Mouse (Mus musculus): Measurements from ENCODE around the gene Gm28557. TPM values are rescaled to one million over a fixed set of nuclear protein-coding genes. Genes with fewer than 3 reads are reported as not detected.

Gm28557 gene
- polyA plus RNA-seq, 1 experiment from 2014 or later: 1.6 TPM

- Histone ChIP-seq H3K79me2 (ENCODE audit: inconsistent target) (no peaks in the 10 kb centered on the region), H3K4me3 (ENCODE audit: inconsistent target) (no peak overlapping the region), H3K27ac (no peak overlapping the region), H3K36me3 (ENCODE audit: inconsistent target) (peaks cover 13% of the 10 kb centered on the region; the same call in 1 of the 2 replicates)
- 100% methylated on average over 2 of the region's 2 CpGs for WGBS (ENCODE audit: missing documents)
Observed at GRCm38 (mm10) chr13:67077244-67077643, 31.2 kb downstream of the Gm28557 start.

GRCm38 (mm10) chr13:67072786-67073185 lies 35.6 kb downstream of the Gm28557 start:
- Histone ChIP-seq H3K79me2 (ENCODE audit: inconsistent target) (no peaks in the 10 kb centered on the region), H3K36me3 (ENCODE audit: inconsistent target) (peaks cover 32% of the 10 kb centered on the region), H3K4me3 (ENCODE audit: inconsistent target) (no peak overlapping the region), H3K27ac (no peak overlapping the region)
- WGBS (ENCODE audit: missing documents): 92% methylated on average over 2 of the region's 2 CpGs

- Histone ChIP-seq H3K27ac (no peak overlapping the region), H3K4me3 (ENCODE audit: inconsistent target) (no peak overlapping the region), H3K79me2 (ENCODE audit: inconsistent target) (no peaks in the 10 kb centered on the region), H3K36me3 (ENCODE audit: inconsistent target) (peaks cover 9% of the 10 kb centered on the region)
- WGBS (ENCODE audit: missing documents): 94% methylated on average over 8 of the region's 8 CpGs
Observed at GRCm38 (mm10) chr13:67065386-67065785, 43.0 kb downstream of the Gm28557 start.

- no peak overlapping the region for H3K4me3 ChIP-seq (ENCODE audit: inconsistent target)
- H3K27ac ChIP-seq: no peak overlapping the region
- 76% methylated on average over 7 of the region's 7 CpGs for WGBS (ENCODE audit: missing documents)
- H3K79me2 ChIP-seq (ENCODE audit: inconsistent target): peaks cover 10% of the 10 kb centered on the region; the same call in 1 of the 2 replicates
- H3K36me3 ChIP-seq (ENCODE audit: inconsistent target): no peaks in the 10 kb centered on the region
Observed at GRCm38 (mm10) chr13:67062427-67062826, 46.0 kb downstream of the Gm28557 start.

- Histone ChIP-seq H3K27ac (peak within 1 kb of the TSS; percentile 77), H3K79me2 (ENCODE audit: inconsistent target) (peaks cover 10% of the 10 kb centered on the region; the same call in 1 of the 2 replicates), H3K4me3 (ENCODE audit: inconsistent target) (peak within 1 kb of the TSS; percentile 74), H3K36me3 (ENCODE audit: inconsistent target) (no peaks in the 10 kb centered on the region)
- WGBS (ENCODE audit: missing documents): under 1% methylated on average over 25 of the region's 27 CpGs
Observed at GRCm38 (mm10) chr13:67060786-67061358, 47.5 kb downstream of the Gm28557 start, which contains the start of gene Zfp712. Zfp712 (minus strand) TSS chr13:67061170.

- 11% methylated on average over 12 of the region's 12 CpGs for WGBS (ENCODE audit: missing documents)
- Histone ChIP-seq H3K27ac (peak overlapping the region; percentile 77; the same call in 1 of the 2 replicates), H3K79me2 (ENCODE audit: inconsistent target) (peaks cover 10% of the 10 kb centered on the region; the same call in 1 of the 2 replicates)
Observed at GRCm38 (mm10) chr13:67060161-67060785, 48.1 kb downstream of the Gm28557 start.

More at GRCm38 (mm10) chr13:67060161-67060785, 48.1 kb downstream of the Gm28557 start:
- H3K4me3 ChIP-seq (ENCODE audit: inconsistent target): peak overlapping the region; percentile 74
- H3K36me3 ChIP-seq (ENCODE audit: inconsistent target): no peaks in the 10 kb centered on the region

Other genes with a start within 250 kb of the Gm28557 start
- gene Gm10767, start 203.7 kb downstream of the Gm28557 start, polyA plus RNA-seq (2018): 0.35 to 1.3 TPM (median 1.3 TPM) in 3 replicates
- gene Zfp712, start 47.4 kb downstream of the Gm28557 start, polyA plus RNA-seq (2018): 0.75 to 2.1 TPM (median 1.5 TPM) in 3 replicates
- 1.1 to 2.6 TPM (median 1.2 TPM) in 3 replicates for gene Zfp708, start 10.6 kb downstream of the Gm28557 start, polyA plus RNA-seq (2018)
- 0.95 to 1.3 TPM (median 1.1 TPM) in 3 replicates for gene Rslcan18, start 7.7 kb upstream of the Gm28557 start, polyA plus RNA-seq (2018)
- 1.9 to 4.9 TPM (median 2.7 TPM) in 3 replicates for gene Zfp759, start 13.1 kb upstream of the Gm28557 start, polyA plus RNA-seq (2018)
- 6.0 to 10.7 TPM (median 8.7 TPM) in 3 replicates for gene Rsl1, start 64.6 kb upstream of the Gm28557 start, polyA plus RNA-seq (2018)
- gene Zfp455, start 85.9 kb upstream of the Gm28557 start, polyA plus RNA-seq (2018): 4.4 to 6.6 TPM (median 5.4 TPM) in 3 replicates
- gene Zfp458, start 169.9 kb upstream of the Gm28557 start, polyA plus RNA-seq (2018): 1.3 to 2.5 TPM (median 1.3 TPM) in 3 replicates
- gene Zfp457, start 197.9 kb upstream of the Gm28557 start, polyA plus RNA-seq (2018): not detected in 3 replicates
- 2.8 to 5.1 TPM (median 3.8 TPM) in 3 replicates for gene Zfp595, start 224.0 kb upstream of the Gm28557 start, polyA plus RNA-seq (2018)